Mouse (Mus musculus) adrenal gland, postnatal 25 days (tissue): Measurements from ENCODE around the gene Vdr. TPM values are rescaled to one million over a fixed set of nuclear protein-coding genes. Genes with fewer than 3 reads are reported as not detected.
A peak's percentile ranks its signal among the peaks of the same experiment; 100 is the strongest.

Source experiments
- DNase-seq: peaks from one replicate; pipeline ENCODE4 v3.0.0; 2021; ENCODE audit warnings: mixed read lengths
- total RNA-seq: library from RNA; stranded (reverse); gene quantifications from 2 replicates; pipeline ENCODE4 v1.2.3, GENCODE M21; 2021

The Vdr gene
- total RNA-seq, 1 experiment from 2014 or later = 8.0 TPM

DNA sequence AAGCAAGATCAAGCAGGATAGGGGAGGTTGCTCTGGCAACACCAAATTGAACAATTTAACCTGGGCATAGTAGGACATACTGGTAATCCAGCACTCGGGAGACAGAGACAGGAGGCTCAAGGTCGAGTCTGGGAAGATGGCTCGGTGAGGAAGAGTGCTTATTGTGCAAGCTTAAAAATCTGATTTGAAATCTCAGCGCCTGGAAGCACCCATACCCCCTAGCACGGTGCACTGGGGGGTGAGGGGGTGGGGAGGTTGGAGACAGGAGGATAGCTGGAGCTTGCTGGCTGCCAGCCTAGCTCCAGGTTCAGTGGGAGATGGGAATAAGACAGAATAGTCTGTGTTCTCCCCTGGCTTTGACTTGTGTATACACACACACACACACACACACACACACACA lies 9.9 kb upstream of the Vdr start:
- DNase-seq = no peak

DNA sequence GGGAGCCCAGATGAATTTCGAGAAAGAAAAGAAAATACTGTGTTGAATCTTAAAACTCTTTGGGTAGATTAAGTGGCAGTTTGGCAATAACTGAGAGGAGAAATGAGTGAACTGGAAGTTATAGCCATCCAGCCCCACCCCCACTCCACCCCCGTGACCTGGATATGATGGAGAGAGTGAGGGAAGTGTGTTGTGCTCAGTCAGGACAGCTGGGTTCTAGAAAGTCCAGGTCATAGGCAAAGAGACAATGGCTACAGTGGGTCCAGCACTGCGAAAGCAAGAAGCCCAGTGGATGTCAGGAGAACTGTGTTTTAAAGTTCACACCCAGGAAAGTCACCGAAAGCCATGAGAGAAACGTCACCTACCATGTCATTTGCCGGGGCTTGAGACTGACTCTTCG lies 8.8 kb upstream of the Vdr start:
- DNase-seq = no peak

DNA sequence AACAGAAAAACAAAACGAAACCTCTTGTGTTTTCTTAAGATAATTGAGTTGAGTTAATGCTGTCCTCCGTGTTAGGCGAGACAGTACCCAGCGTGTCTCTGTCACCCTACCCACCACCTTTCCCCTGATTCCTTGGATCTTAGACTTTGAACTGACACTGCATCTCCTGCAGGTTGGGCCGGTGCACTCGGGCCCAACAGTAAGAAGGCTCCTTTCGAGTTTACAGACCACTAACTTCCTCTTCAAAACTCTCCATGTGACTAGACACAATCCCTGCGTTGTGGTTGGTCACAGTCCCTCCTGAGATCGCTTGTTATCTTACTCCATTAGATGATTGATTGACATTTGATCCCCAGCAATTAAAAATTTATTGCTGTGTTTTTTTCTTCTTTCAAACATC lies 7.6 kb upstream of the Vdr start:
- DNase-seq = no peak

DNA sequence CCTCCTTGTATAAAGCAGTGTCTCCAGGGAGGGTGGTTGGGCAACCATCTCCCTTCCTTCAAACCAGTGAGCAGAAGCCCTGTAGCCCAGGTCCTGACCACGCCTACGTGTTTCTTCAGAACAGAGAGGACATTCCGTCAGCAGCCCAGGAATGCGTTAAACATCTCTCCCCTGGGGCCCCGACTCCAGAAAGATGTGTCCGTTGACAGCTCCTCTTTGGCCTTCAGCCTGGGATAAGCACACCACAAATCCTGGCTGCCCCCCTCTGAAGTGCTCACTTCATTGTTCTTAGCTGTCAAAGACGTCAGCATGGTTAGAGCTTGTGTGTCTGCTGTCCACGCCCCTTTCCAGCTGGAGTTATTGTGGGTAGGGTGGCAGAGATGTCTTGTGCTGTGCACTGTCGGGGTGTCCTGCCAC lies 3.9 kb upstream of the Vdr start:
- peak; percentile 23 for DNase-seq

DNA sequence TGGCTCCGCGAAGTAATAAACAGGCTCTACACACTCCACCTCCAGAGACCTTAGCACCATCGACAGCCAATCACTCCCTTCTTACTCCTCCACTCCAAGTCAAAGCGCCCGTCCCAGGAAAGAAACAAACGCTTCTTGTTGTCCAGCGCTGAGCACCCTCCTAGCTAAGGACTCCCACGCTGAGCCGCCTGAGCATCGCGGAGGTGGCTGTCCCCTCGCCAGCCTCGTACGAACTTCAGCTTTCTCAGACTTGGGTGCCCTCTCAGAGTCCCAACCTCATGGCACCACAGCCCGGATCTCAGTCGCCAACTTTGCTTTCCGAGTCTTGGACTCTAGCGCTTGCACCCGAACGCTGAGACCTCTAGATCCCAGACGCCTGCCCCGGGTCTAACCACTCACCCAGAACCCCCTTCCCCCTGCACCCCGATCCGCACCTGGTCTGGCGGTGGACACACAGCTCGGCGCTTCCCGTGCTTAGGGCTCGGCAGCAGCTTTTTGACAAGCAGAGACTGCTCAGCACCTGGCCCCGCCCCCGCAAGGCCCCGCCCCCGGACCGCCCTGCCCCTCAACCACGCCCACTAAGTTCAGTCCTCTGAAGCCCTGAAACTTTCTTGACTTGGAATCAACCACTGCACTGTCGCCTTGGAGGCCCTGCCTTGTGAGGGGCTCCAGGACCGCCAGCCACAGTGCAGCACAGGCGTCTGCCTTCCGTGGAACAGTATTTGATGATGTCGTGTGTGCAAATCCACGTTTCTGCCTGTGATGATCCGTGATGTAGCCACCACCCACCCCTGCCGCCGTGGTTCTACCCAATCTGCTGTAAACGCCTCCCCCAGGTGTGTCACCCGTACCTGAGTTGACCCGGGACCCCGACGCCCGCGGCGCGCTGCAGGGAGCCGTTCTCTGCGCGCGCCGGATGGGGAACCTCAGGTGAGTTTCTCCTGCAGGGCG lies 2.4 kb downstream of the Vdr start:
- peak; percentile 78 for DNase-seq

DNA sequence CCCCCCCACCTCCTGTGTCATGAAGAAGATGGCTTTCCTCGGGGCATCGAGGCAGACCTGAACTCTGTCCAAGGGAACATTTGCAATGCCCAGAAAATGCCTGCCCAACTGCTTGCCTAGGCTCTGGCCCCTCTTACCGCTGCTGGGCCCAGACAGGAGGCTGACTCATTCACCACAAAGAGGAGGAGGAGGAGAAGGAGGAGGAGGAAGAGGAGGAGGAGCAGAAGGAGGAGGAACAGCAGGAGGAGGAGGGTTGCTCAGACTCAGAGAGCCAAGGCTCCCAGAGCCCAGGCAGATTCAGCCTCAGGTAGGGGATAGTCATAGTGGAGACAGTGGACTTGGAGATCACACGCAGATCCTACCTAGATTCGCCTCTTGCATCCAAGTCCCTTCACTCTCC lies 3.2 kb downstream of the Vdr start:
- no peak for DNase-seq

DNA sequence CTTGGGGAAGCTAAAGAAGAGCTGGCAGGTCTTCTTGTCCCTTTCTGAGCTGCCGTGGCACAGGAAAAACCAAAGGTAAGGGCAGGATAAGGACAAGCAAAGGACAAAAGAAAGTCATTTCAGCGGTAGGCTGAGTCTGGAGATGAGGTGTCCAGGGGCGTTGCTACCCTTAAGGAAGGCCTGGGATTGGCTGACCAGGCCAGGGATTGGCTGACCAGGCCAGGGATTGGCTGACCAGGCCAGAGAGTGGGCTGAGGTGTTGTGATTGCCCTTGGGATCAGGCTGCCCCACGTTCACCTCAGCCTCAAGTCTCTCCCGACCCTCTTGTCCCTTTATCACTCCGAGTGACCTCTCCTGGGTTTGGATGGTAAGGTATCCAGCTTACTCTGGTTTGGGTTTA lies 5.1 kb downstream of the Vdr start:
- DNase-seq = no peak

DNA sequence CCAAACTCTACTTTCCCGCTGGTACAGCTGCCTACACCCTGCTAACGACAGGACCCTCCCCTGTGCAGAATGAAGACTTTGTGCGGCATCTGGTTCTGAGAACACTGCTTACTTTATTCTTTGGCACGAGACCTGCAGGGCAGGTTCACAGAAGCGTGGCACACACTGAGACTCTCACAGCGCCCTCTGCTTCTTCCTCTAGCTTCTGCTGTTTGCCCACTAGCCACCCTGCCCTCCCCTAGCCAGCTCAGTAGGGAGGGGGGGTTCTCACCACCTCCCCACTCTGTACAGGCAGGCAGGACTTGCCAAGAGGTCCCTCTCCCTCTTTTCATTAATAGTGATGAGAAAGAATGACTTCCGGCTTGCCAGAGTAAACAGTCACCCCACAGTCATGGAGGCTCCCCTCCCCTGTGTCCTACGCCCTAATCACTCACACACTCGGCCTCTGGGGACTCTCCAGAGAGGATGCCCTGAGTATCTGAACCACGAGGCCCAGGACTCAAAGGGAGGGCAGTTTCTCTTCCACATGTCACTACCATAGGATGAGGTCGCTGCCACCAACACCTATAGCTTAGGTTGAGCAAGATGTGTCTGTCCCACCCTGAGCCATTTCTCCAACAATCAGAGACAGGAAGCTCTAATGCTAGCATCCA lies 6.0 kb downstream of the Vdr start:
- DNase-seq = no peak

DNA sequence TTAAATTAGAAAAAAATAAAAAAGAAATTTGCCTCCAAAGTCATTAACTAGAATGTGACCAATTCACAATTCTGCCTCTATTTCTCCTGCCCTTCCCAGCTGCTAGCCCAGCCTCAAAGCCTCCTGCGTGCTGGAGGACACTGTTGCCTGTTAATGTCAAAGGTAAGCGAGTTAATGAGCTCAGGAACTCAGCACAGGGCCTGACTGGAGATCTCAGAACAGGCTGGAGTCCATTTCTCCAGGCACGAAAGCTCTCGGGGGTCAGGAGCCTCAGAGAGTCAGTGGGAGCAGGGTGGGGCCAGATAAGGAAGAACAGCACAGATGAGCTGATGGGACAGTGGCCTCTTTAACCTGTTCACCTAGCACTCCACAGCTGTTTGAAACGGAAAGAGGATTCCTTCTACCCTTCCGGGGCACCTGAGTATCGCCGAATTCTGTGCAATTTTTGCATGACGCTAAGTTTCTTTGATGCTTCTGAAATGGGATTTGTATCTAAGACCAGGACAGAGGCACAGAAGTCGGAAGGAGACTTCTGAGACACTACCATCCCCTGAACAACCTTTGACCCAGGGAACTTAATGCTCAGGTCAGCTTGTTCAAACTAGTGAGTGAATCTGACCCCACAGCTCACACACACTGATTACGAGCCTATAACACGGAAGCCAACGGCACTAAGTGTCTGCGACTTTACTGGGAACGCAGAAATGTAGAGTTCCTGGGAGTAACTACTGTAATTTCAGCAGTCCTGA lies 7.0 kb downstream of the Vdr start:
- no peak for DNase-seq

DNA sequence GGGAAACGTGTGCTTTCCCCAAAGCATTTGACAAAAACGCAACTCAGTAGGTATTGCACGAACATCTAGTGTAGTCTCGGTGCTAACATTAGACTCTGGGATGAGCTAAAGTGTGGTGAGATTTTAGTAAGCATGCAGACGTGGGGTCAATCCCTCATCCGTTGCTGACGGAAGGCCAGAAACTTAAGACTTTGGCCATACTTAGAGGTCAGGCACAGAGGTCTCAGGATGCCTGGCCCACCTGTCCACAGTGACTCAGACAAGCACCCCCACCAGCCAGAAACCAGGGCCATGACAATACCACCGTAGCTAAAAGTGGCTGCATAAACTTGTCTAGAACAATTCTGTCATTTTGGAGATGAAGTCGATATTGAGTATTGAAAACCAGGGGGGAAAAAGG lies 9.4 kb downstream of the Vdr start:
- no peak for DNase-seq

DNA sequence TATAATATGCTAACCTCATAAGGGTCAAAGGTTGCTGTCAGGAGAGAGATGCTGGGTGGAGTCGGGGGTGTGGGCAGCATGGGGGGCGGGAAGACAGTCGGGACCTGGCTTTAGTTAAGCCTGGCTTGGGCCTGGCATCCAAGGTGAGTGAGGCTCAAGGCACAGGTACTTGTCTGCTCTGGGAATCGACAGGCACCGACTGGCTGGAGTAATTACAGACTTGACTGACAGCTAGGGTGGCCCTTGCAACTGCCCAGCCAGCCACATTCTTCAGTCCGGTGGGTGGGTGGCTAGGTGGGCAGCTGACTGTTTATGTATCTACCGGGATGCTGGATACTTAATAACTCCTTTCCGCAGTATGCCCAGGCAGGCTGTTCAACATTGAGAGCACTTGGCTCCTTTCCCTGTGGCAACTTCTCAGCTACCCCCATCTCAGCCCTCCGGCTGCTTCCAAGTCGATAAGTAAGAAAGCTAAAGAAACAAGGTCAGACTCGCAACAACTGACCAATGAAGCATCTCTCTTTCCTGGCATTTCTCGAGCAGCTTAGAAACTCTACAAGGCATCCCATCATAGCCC lies 10.0 kb downstream of the Vdr start:
- DNase-seq = no peak

DNA sequence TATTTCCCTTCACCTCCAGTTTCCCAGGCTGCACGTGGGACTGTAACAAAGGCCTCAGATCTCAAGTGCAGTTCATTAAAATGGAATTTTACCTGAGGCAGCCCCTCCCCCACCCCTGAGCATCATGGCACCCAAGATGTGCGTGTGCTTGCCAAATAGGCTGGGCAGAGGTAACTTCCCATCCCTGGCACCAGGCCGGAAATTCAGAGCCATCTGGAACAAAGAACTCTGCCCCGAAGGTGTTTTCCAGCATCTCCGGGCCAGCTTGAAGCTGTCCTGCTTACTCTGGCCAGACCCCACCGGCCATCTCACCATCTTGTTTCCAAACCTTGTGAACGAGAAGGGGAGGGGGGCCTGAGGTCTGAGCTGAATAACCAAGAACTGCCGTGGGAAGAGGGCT lies 10.7 kb downstream of the Vdr start:
- DNase-seq = no peak

DNA sequence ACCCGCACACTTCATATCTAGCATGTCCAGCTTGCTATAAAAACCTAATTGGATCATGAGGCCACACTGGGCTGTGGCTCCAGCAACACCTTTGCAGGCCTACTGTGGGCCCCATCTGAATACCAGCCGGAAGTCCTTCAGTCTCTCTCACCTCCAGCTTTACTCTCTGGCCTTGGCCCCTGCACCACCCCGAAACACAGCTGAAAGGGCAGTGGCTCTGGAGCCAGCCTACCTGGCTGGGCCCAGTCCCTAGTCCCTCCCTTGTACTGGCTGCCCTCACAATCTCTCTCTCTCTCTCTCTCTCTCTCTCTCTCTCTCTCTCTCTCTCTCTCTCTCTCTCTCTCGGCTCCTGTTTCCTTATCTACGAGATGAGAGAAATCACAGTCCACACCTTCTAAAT lies 11.6 kb downstream of the Vdr start:
- no peak for DNase-seq

DNA sequence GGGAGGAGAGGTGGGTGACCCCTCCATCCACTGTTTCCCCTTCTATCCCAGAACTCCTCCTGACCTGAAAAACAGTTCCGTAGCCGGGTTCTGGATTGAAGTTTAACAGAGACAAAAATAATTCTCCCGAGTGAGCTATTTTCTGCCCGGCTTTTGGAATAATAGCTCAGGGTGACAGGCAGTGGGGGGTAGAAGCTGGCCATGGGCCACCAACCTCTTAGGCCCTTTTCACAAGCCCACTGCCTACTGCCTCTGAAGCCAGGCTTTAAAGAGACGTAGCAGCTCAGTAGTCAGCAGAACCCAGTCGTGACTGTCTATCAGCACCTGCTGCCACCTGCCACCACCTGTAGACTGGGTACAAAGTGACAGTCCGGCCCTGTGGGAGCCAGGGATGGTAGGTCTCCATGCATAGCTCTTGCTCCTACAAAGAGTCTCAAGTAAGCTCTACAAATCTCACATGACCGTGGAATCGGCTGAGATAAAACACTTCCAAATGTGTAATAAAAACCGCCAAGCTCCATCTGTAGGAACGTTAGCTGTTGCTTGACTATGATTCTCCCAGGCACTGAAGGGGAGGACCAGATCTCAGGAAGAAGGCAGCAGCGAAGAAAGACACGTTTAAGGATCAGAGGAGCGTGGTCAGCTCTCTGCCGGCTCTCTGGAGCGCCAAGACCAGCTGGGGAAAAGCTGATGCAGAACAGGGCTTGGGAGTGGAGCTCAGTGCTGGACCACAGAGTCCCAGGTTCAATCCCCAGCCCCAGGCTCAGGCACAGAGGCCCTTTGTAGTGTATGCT lies 13.4 kb downstream of the Vdr start:
- DNase-seq = no peak

DNA sequence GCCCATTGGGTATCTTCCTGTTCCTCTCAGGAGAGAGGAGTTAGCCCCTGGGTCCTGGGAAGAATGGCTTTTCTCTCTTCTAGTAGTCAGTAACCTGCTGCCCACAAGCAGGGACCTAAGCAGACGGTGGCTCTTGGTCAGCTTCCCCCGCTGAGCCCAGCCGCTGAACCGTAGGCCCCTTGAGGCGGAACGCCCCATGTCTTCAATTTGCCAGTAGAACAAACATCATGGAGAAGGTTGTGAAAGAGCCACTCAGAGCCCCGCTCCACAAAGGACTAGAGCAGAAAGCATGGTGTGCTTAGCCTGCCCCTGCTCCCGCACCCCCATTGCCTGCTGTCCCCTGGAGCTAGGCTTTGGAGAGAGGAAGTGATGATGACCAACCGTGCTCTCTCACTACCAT lies 14.1 kb downstream of the Vdr start:
- no peak for DNase-seq

DNA sequence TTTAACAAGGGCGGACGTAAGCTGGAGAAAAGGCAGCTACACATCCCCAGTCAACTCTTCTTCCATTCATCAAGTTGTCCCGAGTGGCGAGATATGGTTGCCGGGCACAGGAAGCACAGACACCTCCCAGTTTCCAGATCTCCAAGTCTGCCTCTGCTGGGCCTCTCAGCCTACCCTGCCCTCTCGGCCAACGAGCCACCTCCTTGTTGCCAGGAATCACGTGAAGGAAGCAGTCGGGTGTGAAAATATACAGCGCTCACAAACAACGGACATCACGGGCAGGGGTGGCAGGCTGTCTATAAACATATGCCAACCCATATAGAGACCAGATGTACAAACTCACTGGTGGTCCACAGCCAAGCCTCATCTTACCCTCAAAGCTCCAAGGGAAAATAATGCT lies 14.6 kb downstream of the Vdr start:
- DNase-seq = no peak

DNA sequence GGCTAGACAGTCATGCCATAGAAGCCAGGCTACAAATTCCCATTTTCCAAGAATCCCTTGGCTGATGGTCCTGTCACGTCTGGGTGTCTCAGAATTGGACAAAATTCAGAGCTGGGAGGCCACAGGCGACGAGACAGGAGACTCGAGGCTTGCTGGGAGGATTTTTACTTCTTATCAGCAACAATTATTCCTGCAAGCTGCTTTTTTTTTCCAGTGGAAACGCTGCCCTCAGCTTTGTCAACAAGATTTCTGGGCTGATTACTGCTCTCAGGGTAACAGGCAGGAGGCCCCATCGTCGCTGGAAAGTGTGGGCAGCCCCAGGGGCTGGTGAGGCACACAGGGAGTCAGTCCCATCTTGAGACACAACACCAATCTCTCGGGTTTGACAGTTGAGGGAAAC lies 17.9 kb downstream of the Vdr start:
- DNase-seq = no peak

DNA sequence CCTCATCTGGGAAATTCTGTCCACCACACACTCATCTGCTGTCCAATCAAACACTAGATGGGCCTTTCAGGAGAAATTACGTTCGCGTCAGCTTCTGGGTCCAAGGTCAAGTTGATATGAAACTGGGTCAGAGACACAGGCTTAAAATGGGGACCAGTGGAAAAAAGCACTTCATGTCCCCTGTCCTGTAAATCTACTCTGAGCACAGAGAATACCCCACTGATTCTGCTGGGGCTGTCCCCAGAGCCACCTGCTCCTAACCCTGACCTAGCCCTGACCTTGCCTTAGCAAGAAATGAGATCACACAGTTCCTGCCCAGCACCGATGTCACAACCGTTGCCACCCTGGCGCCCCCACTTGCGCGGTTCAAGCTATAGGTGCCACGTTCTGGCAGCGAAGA lies 20.0 kb downstream of the Vdr start:
- no peak for DNase-seq

DNA sequence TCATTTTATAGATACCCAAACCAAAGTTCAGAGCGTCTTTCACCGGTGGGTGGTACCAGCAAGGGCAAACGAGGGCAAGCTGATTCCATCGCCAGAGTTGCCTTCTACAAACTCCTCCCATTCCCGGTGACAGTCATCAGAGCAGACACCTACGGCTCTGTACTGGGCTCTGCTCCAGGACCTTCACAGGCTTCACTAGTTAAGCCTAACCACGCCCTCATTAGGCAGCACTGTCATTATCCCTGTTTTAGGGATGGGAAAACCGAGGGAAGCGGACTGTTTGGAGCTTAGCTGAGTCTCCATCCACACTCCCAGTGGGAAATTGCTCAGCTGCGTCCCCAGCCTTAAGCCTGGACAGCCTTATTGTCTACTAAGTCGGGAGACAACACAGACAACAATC lies 20.4 kb downstream of the Vdr start:
- no peak for DNase-seq

DNA sequence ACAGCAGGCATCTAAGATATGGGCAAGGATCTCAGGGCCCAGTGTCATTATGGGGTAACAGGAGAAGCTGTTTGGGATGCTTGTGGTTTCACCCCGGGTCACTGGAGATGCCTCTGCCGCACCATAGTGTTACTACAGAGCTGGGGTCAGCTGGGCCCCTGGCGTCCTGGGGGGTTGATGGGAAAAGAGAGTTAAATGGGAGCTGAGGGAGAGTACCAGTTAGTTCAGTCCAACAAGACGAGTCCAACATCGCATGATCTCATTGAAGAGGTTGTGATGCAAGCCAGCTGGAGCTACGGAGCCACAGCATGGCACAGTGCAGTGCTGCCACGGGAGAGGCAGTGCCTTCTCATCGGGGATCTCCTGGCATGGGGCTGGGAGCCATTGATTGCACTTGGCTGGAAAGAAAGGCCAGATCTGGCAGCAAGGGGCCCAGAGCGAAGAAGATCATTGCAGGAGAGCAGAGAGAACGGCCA lies 22.9 kb downstream of the Vdr start:
- no peak for DNase-seq

DNA sequence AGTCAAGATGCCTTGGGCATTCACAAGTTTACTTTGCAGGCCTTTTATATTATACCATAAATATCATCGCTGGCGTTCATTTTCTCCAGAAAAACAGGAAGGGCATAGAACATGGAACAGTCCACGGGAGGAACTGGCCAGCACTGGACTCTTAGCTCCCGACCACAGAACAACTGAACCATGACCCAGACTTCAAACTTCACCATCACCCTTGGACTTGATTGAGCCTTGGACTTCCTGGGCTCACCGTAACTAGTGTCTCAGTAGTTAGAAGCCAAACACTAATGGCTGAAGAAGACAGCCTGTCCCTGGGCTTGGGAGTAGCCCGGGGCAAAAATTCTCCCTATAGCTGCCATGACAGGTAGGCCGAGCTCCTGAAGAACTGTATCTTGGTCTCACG lies 29.0 kb downstream of the Vdr start:
- DNase-seq = no peak

DNA sequence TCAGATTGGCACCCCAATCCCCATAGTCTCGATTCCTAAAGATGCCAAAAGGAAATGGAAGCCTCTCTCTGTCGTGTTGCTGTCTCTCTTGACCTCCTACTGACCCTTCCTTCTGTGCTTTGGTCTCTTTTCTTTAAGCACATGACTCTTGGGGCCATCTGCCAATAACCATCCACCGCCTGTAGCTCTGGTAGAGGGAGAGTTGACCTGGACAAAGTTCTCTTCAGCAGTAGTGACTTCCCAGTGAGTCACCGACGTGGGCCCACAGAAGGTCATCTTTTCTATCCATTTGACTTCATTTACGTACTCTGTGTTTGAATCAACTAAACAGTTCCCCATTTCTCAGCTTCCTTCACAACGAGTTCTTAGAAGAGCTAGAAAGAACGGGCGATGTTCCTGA lies 30.0 kb downstream of the Vdr start:
- no peak for DNase-seq
